Mouse (Mus musculus): ENCODE measurements around the gene Atp8b3. TPM values are rescaled to one million over a fixed set of nuclear protein-coding genes. Genes with fewer than 3 reads are reported as not detected.

Gene Atp8b3
- total RNA-seq, 2 experiments from 2014 or later: 0.20 to 0.27 TPM

GRCm38 (mm10) chr10:80535711-80536110 is 3.2 kb downstream of the Atp8b3 start:
- intact Hi-C loops (cut with DNase I): no loop called here
- DNase-seq (ENCODE audit: low spot score in 2 of 2): no peak

GRCm38 (mm10) chr10:80535071-80535470 is 3.9 kb downstream of the Atp8b3 start:
- intact Hi-C loops (cut with DNase I): no loop called here
- no peak for DNase-seq (ENCODE audit: low spot score in 2 of 2)

- DNase-seq (ENCODE audit: low spot score in 2 of 2): no peak
- intact Hi-C loops (cut with DNase I): no loop called here
These were observed 5.2 kb downstream of the Atp8b3 start for GRCm38 (mm10) chr10:80533704-80534103.

GRCm38 (mm10) chr10:80532783-80533182 is 6.1 kb downstream of the Atp8b3 start:
- DNase-seq (ENCODE audit: low spot score in 2 of 2): no peak
- intact Hi-C loops (cut with DNase I): no loop called here

GRCm38 (mm10) chr10:80526172-80526571 is 12.8 kb downstream of the Atp8b3 start:
- no peak for DNase-seq (ENCODE audit: low spot score in 2 of 2)
- intact Hi-C loops (cut with DNase I): no loop called here

GRCm38 (mm10) chr10:80523299-80523698 is 15.6 kb downstream of the Atp8b3 start:
- intact Hi-C loops (cut with DNase I): no loop called here
- no peak for DNase-seq (ENCODE audit: low spot score in 2 of 2)

GRCm38 (mm10) chr10:80519287-80519686 is 19.6 kb downstream of the Atp8b3 start:
- DNase-seq (ENCODE audit: low spot score in 2 of 2): no peak
- intact Hi-C loops (cut with DNase I): no loop called here

GRCm38 (mm10) chr10:80513739-80514138 is 25.2 kb downstream of the Atp8b3 start:
- intact Hi-C loops (cut with DNase I): no loop called here
- no peak for DNase-seq (ENCODE audit: low spot score in 2 of 2)

- intact Hi-C loops (cut with DNase I): no loop called here
These were observed 28.7 kb downstream of the Atp8b3 start for GRCm38 (mm10) chr10:80510273-80510660.

GRCm38 (mm10) chr10:80509412-80510272 is 29.3 kb downstream of the Atp8b3 start:
- intact Hi-C loops (cut with DNase I): loop anchor here (1.0 kb wide), 1 partner anchor 63 kb away; no protein-coding TSS in a partner anchor
- DNase-seq (ENCODE audit: low spot score in 2 of 2): peak; percentile 32 to 68

More at GRCm38 (mm10) chr10:80510273-80510660, 28.7 kb downstream of the Atp8b3 start:
- DNase-seq (ENCODE audit: low spot score in 2 of 2): no peak

GRCm38 (mm10) chr10:80506222-80506621 is 32.7 kb downstream of the Atp8b3 start:
- intact Hi-C loops (cut with DNase I): no loop called here
- peak; percentile 22 to 31 for DNase-seq (ENCODE audit: low spot score in 2 of 2)

- DNase-seq (ENCODE audit: low spot score in 2 of 2): no peak
- intact Hi-C loops (cut with DNase I): no loop called here
These were observed 34.2 kb downstream of the Atp8b3 start for GRCm38 (mm10) chr10:80504724-80505123.

- no peak for DNase-seq (ENCODE audit: low spot score in 2 of 2)
- intact Hi-C loops (cut with DNase I): no loop called here
These were observed 35.2 kb downstream of the Atp8b3 start for GRCm38 (mm10) chr10:80503599-80504220.

- intact Hi-C loops (cut with DNase I): no loop called here
- no peak for DNase-seq (ENCODE audit: low spot score in 2 of 2)
These were observed 36.1 kb downstream of the Atp8b3 start for GRCm38 (mm10) chr10:80502819-80503314.

GRCm38 (mm10) chr10:80502291-80502690 is 36.6 kb downstream of the Atp8b3 start:
- DNase-seq (ENCODE audit: low spot score in 2 of 2): no peak
- intact Hi-C loops (cut with DNase I): no loop called here

GRCm38 (mm10) chr10:80496421-80496820 is 42.5 kb downstream of the Atp8b3 start:
- intact Hi-C loops (cut with DNase I): no loop called here

GRCm38 (mm10) chr10:80495901-80496300 is 43.0 kb downstream of the Atp8b3 start:
- intact Hi-C loops (cut with DNase I): no loop called here
- DNase-seq (ENCODE audit: low spot score in 2 of 2): no peak

More at GRCm38 (mm10) chr10:80496421-80496820, 42.5 kb downstream of the Atp8b3 start:
- no peak for DNase-seq (ENCODE audit: low spot score in 2 of 2)

- no peak for DNase-seq (ENCODE audit: low spot score in 2 of 2)
- intact Hi-C loops (cut with DNase I): no loop called here
These were observed 44.2 kb downstream of the Atp8b3 start, which contains the start of gene Onecut3 for GRCm38 (mm10) chr10:80494732-80495131. Onecut3 (plus strand) TSS chr10:80494835.

GRCm38 (mm10) chr10:80490051-80490450 is 48.9 kb downstream of the Atp8b3 start:
- intact Hi-C loops (cut with DNase I): no loop called here
- no peak for DNase-seq (ENCODE audit: low spot score in 2 of 2)

- intact Hi-C loops (cut with DNase I): no loop called here
- no peak for DNase-seq (ENCODE audit: low spot score in 2 of 2)
These were observed 52.0 kb downstream of the Atp8b3 start for GRCm38 (mm10) chr10:80486862-80487379.
